Mouse (Mus musculus) forebrain, postnatal 0 days (tissue): ENCODE results near the gene Mpo. TPM values are rescaled to one million over a fixed set of nuclear protein-coding genes. Genes with fewer than 3 reads are reported as not detected.
A peak's percentile ranks its signal among the peaks of the same experiment; 100 is the strongest.

Source experiments
- ATAC-seq: fragments of 200-750 bp; cut with Nextera tagmentation; 2 replicates; pipeline ENCODE4 v1.8.0; 2017; ENCODE audit warnings: mild to moderate bottlenecking, moderate library complexity
- DNase-seq: peaks from one replicate; pipeline ENCODE4 v3.0.0-alpha.2; 2015
- H3K27ac ChIP-seq: fragments of 300-500 bp; sonication (generic); 2 replicates; pipeline ENCODE4 v1.5.1; 2014; ENCODE audit warnings: low read depth, mild to moderate bottlenecking, antibody characterized with exemption, low read length, moderate library complexity, mixed read lengths
- H3K27me3 ChIP-seq: fragments of 300-500 bp; sonication (generic); 2 replicates; pipeline ENCODE4 v1.6.1; 2014; ENCODE audit warnings: mild to moderate bottlenecking, low read length, mixed read lengths; ENCODE audit not compliant: insufficient read depth
- H3K36me3 ChIP-seq: fragments of 300-500 bp; sonication (generic); 2 replicates; pipeline ENCODE4 v1.6.1; 2014; ENCODE audit warnings: mild to moderate bottlenecking, moderate library complexity; ENCODE audit not compliant: insufficient read depth
- H3K4me1 ChIP-seq: fragments of 300-500 bp; sonication (generic); 2 replicates; pipeline ENCODE4 v1.6.1; 2014; ENCODE audit warnings: antibody characterized with exemption; ENCODE audit not compliant: insufficient read depth
- H3K4me2 ChIP-seq: fragments of 300-500 bp; sonication (generic); 2 replicates; pipeline ENCODE4 v1.6.1; 2014; ENCODE audit warnings: low read depth, mild to moderate bottlenecking, moderate library complexity
- H3K4me3 ChIP-seq: fragments of 300-500 bp; sonication (generic); 2 replicates; pipeline ENCODE4 v1.5.1; 2014; ENCODE audit warnings: low read depth, low read length, mixed read lengths
- H3K9ac ChIP-seq: fragments of 300-500 bp; sonication (generic); 2 replicates; pipeline ENCODE4 v1.6.1; 2014; ENCODE audit warnings: mild to moderate bottlenecking
- H3K9me3 ChIP-seq: fragments of 300-500 bp; sonication (generic); 2 replicates; pipeline ENCODE4 v1.6.1; 2016; ENCODE audit warnings: low read length
- CTCF ChIP-seq: sonication (generic); IDR thresholded peaks from 2 replicates; pipeline ENCODE4 v1.5.1; 2016; ENCODE audit warnings: antibody characterized with exemption, control low read depth, low read depth
- WGBS: fragments of 180-500 bp; shearing (Covaris S2); extraction: QIAGEN DNeasy Blood & Tissue Kit; methylation state at CpG from one replicate; pipeline ENCODE4 v1.1.7; 2014; 5-methylcytosine and 5-hydroxymethylcytosine counted together
- polyA plus RNA-seq: library from polyadenylated mRNA; unstranded; fragments of >200 nt; fragmentation: Nextera tagmentation; extraction: Ambion mirVana; gene quantifications from 2 replicates; pipeline ENCODE4 v1.2.1, GENCODE M21; 2015
- total RNA-seq: library from RNA; depleted of rRNA; stranded (reverse); fragments of >200 nt; gene quantifications from 2 replicates; pipeline ENCODE4 v1.2.3, GENCODE M21; 2014

Mpo gene
- total and polyA plus RNA-seq, 2 experiments from 2014 or later: 0.33 TPM; not detected in 1

DNA sequence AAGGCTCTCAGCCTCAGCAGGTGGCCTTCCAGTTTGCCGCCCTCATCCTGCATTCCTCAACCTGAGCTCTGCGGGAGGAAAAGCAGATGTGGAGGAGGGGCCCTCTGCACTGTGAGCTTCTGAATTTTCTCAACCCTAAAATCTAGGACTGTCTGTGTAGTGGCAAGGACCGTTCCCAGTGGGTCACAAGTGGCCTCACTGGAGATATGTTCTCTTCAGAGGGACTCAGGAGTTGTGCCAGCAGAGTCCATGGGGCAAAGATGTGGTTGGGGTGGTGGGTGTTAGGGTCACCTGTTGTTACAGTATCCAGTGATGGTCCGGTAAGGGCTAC is 24.0 kb downstream of the Mpo start:
- H3K4me2 ChIP-seq: peak overlapping the region; percentile 52
- H3K4me1 ChIP-seq: no peaks in the 10 kb centered on the region
- no peak for ATAC-seq
- no peaks in the 10 kb centered on the region for H3K27me3 ChIP-seq
- no peaks in the 10 kb centered on the region for H3K9me3 ChIP-seq
- DNase-seq: no peak
- H3K4me3 ChIP-seq: peak overlapping the region; percentile 34
- H3K9ac ChIP-seq: peak overlapping the region; percentile 55
- 38% methylated on average over 4 of the region's 4 CpGs for WGBS
- no peak overlapping the region for H3K27ac ChIP-seq
- no peaks in the 10 kb centered on the region for H3K36me3 ChIP-seq
- no peak for TF ChIP-seq CTCF

DNA sequence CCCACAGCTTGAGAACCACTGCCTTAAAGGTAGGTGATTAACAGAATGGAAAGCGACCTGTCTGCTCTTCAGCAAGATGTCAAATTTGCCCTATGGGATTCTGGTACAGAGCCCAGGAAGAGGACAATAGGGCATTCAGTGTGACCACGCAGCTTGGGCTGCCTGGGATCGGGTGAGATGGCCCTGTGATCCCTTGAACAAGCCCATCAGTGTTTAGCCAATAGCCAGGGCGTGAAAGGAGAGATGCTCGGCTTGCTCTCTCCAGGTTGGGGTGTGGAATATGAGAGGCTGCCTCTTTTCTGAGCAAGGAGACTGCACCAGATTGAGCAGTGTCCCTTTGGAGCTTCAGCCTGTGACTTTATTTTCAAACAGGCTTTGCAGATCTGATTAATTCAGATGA is 28.1 kb downstream of the Mpo start:
- Histone ChIP-seq H3K36me3 (no peaks in the 10 kb centered on the region), H3K27ac (no peak overlapping the region), H3K4me1 (no peaks in the 10 kb centered on the region), H3K27me3 (no peaks in the 10 kb centered on the region), H3K4me2 (no peak overlapping the region), H3K9me3 (no peaks in the 10 kb centered on the region), H3K9ac (no peak overlapping the region), H3K4me3 (no peak overlapping the region)
- no peak for TF ChIP-seq CTCF
- no peak for ATAC-seq
- 33% methylated on average over 5 of the region's 5 CpGs for WGBS
- DNase-seq: no peak

DNA sequence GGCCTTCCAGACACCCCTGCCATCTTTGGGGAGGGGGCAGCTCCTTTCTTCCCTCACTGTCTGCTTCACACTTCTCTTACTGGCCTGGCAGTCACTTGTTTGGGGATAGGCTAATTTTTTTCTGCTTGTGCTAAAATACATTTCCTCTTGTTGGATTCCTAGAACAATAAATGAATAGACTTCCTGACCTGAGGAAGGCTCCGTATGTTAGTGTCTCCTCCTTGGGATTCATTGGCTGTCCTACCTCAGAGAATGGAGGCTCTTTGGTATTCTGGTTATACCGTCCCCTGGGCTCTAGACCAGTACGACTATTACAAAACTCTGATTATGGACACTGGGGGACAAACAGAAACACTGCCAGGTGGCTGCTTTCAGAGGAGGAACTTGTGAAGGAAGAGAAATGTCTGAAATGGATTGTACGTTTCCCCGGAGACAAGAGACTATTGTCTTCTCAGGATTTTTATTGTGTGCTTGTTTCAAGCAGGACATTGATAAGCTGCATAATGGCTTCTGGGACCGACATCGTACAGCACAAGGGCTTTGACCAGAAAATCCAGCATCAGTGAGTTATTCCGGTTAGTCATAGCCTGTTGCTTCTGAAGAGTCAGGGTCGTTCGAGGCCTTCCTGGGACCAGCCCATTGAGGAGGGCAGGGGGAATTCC is 35.0 kb downstream of the Mpo start, which contains the start of gene Lpo:
TSS of gene Lpo (minus strand) at position 51 of the 662 bp plus-strand sequence.
- no peaks in the 10 kb centered on the region for H3K4me1 ChIP-seq
- DNase-seq: peak; percentile 5
- peak; percentile 55 for ATAC-seq
- no peaks in the 10 kb centered on the region for H3K27me3 ChIP-seq
- H3K9me3 ChIP-seq: no peaks in the 10 kb centered on the region
- H3K4me2 ChIP-seq: no peak within 1 kb of the TSS
- WGBS: 21% methylated on average over 10 of the region's 10 CpGs
- no peak for TF ChIP-seq CTCF
- no peak within 1 kb of the TSS for H3K27ac ChIP-seq
- H3K36me3 ChIP-seq: no peaks in the 10 kb centered on the region
- no peak within 1 kb of the TSS for H3K9ac ChIP-seq
- H3K4me3 ChIP-seq: no peak within 1 kb of the TSS

GRCm38 (mm10) chr11:87840676-87841075 is 47.3 kb downstream of the Mpo start:
- Histone ChIP-seq H3K36me3 (no peaks in the 10 kb centered on the region), H3K9me3 (no peaks in the 10 kb centered on the region), H3K9ac (no peak overlapping the region), H3K4me1 (no peaks in the 10 kb centered on the region), H3K4me2 (no peak overlapping the region), H3K27ac (no peak overlapping the region), H3K4me3 (no peak overlapping the region), H3K27me3 (no peaks in the 10 kb centered on the region)
- DNase-seq (no peak), ATAC-seq (no peak)
- TF ChIP-seq CTCF: no peak
- 78% methylated on average over 8 of the region's 8 CpGs for WGBS

DNA sequence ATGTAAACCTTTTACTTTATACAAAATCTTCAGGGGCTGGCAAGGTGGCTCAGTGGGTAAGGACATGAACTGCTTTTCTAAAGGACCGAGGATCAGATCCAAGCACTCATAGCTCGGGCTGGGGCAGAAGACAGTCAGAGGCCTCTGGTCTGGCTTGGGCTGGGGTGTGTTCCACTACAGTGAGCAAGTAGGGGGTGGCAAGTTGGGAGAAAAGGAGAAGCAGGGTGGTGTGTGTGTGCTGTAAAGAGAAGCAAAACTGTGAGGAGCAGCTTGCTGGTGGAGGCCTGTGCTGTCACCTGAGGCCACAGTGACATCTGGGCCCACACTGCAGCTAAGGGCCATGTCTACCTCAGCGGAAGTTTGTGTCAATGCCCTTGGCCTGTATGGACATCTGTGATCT is 48.1 kb downstream of the Mpo start:
- H3K4me1 ChIP-seq: no peaks in the 10 kb centered on the region
- no peak overlapping the region for H3K9ac ChIP-seq
- H3K4me2 ChIP-seq: no peak overlapping the region
- no peaks in the 10 kb centered on the region for H3K36me3 ChIP-seq
- ATAC-seq (no peak), DNase-seq (no peak)
- no peak overlapping the region for H3K27ac ChIP-seq
- no peaks in the 10 kb centered on the region for H3K27me3 ChIP-seq
- 88% methylated on average over 3 of the region's 3 CpGs for WGBS
- no peak overlapping the region for H3K4me3 ChIP-seq
- no peak for TF ChIP-seq CTCF
- no peaks in the 10 kb centered on the region for H3K9me3 ChIP-seq

- WGBS: 86% methylated on average over 12 of the region's 12 CpGs
- Histone ChIP-seq H3K27ac (no peak overlapping the region), H3K9me3 (no peaks in the 10 kb centered on the region), H3K36me3 (no peaks in the 10 kb centered on the region), H3K9ac (no peak overlapping the region), H3K27me3 (no peaks in the 10 kb centered on the region), H3K4me1 (no peaks in the 10 kb centered on the region), H3K4me2 (no peak overlapping the region), H3K4me3 (no peak overlapping the region)
- TF ChIP-seq CTCF: no peak
- ATAC-seq: no peak
- no peak for DNase-seq
Observed at GRCm38 (mm10) chr11:87846968-87847600, 53.7 kb downstream of the Mpo start.

- no peak for TF ChIP-seq CTCF
- Histone ChIP-seq H3K27me3 (no peaks in the 10 kb centered on the region), H3K36me3 (no peaks in the 10 kb centered on the region), H3K4me3 (no peak overlapping the region), H3K4me2 (no peak overlapping the region), H3K9ac (no peak overlapping the region), H3K27ac (no peak overlapping the region), H3K9me3 (no peaks in the 10 kb centered on the region), H3K4me1 (peaks cover 4% of the 10 kb centered on the region; the same call in 1 of the 2 replicates)
- no peak for ATAC-seq
- DNase-seq: no peak
- WGBS: 67% methylated on average over 6 of the region's 6 CpGs
Observed at GRCm38 (mm10) chr11:87847884-87848283, 54.5 kb downstream of the Mpo start.
